Mouse (Mus musculus) hindbrain, embryonic 10.5 days (tissue): ENCODE measurements around the gene Myoz1. TPM values are rescaled to one million over a fixed set of nuclear protein-coding genes. Genes with fewer than 3 reads are reported as not detected.
A peak's percentile ranks its signal among the peaks of the same experiment; 100 is the strongest.
"Not testable (repeated sequence)": the region's sequence is repeated elsewhere in the genome, so short reads cannot be mapped to it uniquely, and the experiment has no call there.

ENCODE experiments used
- DNase-seq: peaks from one replicate; pipeline ENCODE4 v3.0.0-alpha.2; 2017; ENCODE audit warnings: low spot score
- H3K27ac ChIP-seq: fragments of 300-500 bp; sonication (generic); 2 replicates; pipeline ENCODE4 v1.5.1; 2016; ENCODE audit warnings: mild to moderate bottlenecking, moderate library complexity
- H3K27me3 ChIP-seq: fragments of 300-500 bp; sonication (generic); 2 replicates; pipeline ENCODE4 v1.6.1; 2016; ENCODE audit warnings: mild to moderate bottlenecking; ENCODE audit not compliant: poor library complexity, insufficient read depth, severe bottlenecking
- H3K36me3 ChIP-seq: fragments of 300-500 bp; sonication (generic); 2 replicates; pipeline ENCODE4 v1.6.1; 2016; ENCODE audit warnings: mild to moderate bottlenecking, moderate library complexity
- H3K4me1 ChIP-seq: fragments of 300-500 bp; sonication (generic); replicated peaks from 2 replicates; pipeline ENCODE4 v1.6.1; 2016; ENCODE audit warnings: mild to moderate bottlenecking
- H3K4me3 ChIP-seq: fragments of 300-500 bp; sonication (generic); 2 replicates; pipeline ENCODE4 v1.5.1; 2016; ENCODE audit warnings: mild to moderate bottlenecking, moderate library complexity
- H3K9me3 ChIP-seq: fragments of 300-500 bp; sonication (generic); 2 replicates; pipeline ENCODE4 v1.6.1; 2016; ENCODE audit warnings: mild to moderate bottlenecking, moderate library complexity
- WGBS: fragments of 180-500 bp; shearing (Covaris S2); methylation state at CpG from one replicate; pipeline ENCODE4 v1.1.7; 2016; 5-methylcytosine and 5-hydroxymethylcytosine counted together
- polyA plus RNA-seq: library from polyadenylated mRNA; unstranded; fragments of >200 nt; fragmentation: Nextera tagmentation; extraction: Ambion mirVana; gene quantifications from 2 replicates; pipeline ENCODE4 v1.2.1, GENCODE M21; 2016

The Myoz1 gene
- polyA plus RNA-seq, 1 experiment from 2014 or later = 0.51 TPM

- H3K4me3 ChIP-seq = no peak overlapping the region
- no peaks in the 10 kb centered on the region for H3K36me3 ChIP-seq
- no peaks in the 10 kb centered on the region for H3K27me3 ChIP-seq
- WGBS = 31% methylated on average over 3 of the region's 3 CpGs
- DNase-seq = no peak
- no peaks in the 10 kb centered on the region for H3K9me3 ChIP-seq
- no peak overlapping the region for H3K27ac ChIP-seq
- H3K4me1 ChIP-seq = peaks cover 9% of the 10 kb centered on the region
Measured at GRCm38 (mm10) chr14:20645547-20645946, 10.8 kb downstream of the Myoz1 start.

- Histone ChIP-seq H3K4me3 (peak overlapping the region; percentile 93), H3K27ac (peak overlapping the region; percentile 97), H3K27me3 (no peaks in the 10 kb centered on the region), H3K36me3 (no peaks in the 10 kb centered on the region), H3K4me1 (peaks cover 18% of the 10 kb centered on the region), H3K9me3 (no peaks in the 10 kb centered on the region)
- WGBS = 19% methylated on average over 10 of the region's 10 CpGs
- peak; percentile 28 for DNase-seq
Measured at GRCm38 (mm10) chr14:20641438-20641875, 14.9 kb downstream of the Myoz1 start.

- under 1% methylated on average over 73 of the region's 73 CpGs for WGBS
- peak; percentile 97 for DNase-seq
- peaks cover 18% of the 10 kb centered on the region for H3K4me1 ChIP-seq
- no peaks in the 10 kb centered on the region for H3K36me3 ChIP-seq
- H3K27me3 ChIP-seq = no peaks in the 10 kb centered on the region
- H3K27ac ChIP-seq = peak within 1 kb of the TSS; percentile 97
- H3K9me3 ChIP-seq = no peaks in the 10 kb centered on the region
- H3K4me3 ChIP-seq = peak within 1 kb of the TSS; percentile 93
Measured at GRCm38 (mm10) chr14:20640644-20641437, 15.5 kb downstream of the Myoz1 start, which contains the start of gene Usp54. Gene Usp54 (minus strand): TSS chr14:20641063.

- 2% methylated on average over 16 of the region's 16 CpGs for WGBS
- Histone ChIP-seq H3K27ac (peak overlapping the region; percentile 97), H3K9me3 (no peaks in the 10 kb centered on the region), H3K4me1 (peaks cover 18% of the 10 kb centered on the region), H3K36me3 (0 out of 2 replicates have a peak, but pooled peaks cover 4% of the 10 kb centered on the region), H3K4me3 (peak overlapping the region; percentile 93), H3K27me3 (no peaks in the 10 kb centered on the region)
- peak; percentile 32 for DNase-seq
Measured at GRCm38 (mm10) chr14:20639918-20640619, 16.3 kb downstream of the Myoz1 start.

GRCm38 (mm10) chr14:20638702-20639101 is 17.6 kb downstream of the Myoz1 start:
- Histone ChIP-seq H3K4me1 (peaks cover 18% of the 10 kb centered on the region), H3K36me3 (0 out of 2 replicates have a peak, but pooled peaks cover 4% of the 10 kb centered on the region), H3K27ac (no peak overlapping the region), H3K27me3 (no peaks in the 10 kb centered on the region), H3K9me3 (no peaks in the 10 kb centered on the region), H3K4me3 (no peak overlapping the region)
- WGBS = 92% methylated on average over 6 of the region's 6 CpGs
- DNase-seq = no peak

GRCm38 (mm10) chr14:20637818-20638574 is 18.3 kb downstream of the Myoz1 start:
- DNase-seq = no peak
- Histone ChIP-seq H3K4me3 (no peak overlapping the region), H3K27ac (no peak overlapping the region), H3K36me3 (0 out of 2 replicates have a peak, but pooled peaks cover 4% of the 10 kb centered on the region), H3K4me1 (peaks cover 18% of the 10 kb centered on the region), H3K9me3 (no peaks in the 10 kb centered on the region), H3K27me3 (no peaks in the 10 kb centered on the region)
- WGBS = 90% methylated on average over 2 of the region's 2 CpGs

GRCm38 (mm10) chr14:20636968-20637367 is 19.4 kb downstream of the Myoz1 start:
- H3K27me3 ChIP-seq = not testable (repeated sequence)
- 96% methylated on average over 3 of the region's 3 CpGs for WGBS

GRCm38 (mm10) chr14:20635546-20635945 is 20.8 kb downstream of the Myoz1 start:
- WGBS = 96% methylated on average over 2 of the region's 2 CpGs
- no peak overlapping the region for H3K27ac ChIP-seq
- 0 out of 2 replicates have a peak, but pooled peaks cover 4% of the 10 kb centered on the region for H3K36me3 ChIP-seq
- no peak for DNase-seq
- H3K27me3 ChIP-seq = no peaks in the 10 kb centered on the region
- H3K4me3 ChIP-seq = no peak overlapping the region
- H3K9me3 ChIP-seq = no peaks in the 10 kb centered on the region
- peaks cover 9% of the 10 kb centered on the region for H3K4me1 ChIP-seq

More at GRCm38 (mm10) chr14:20636968-20637367, 19.4 kb downstream of the Myoz1 start:
- H3K4me3 ChIP-seq, H3K9me3 ChIP-seq, DNase-seq, H3K27ac ChIP-seq, H3K36me3 ChIP-seq: not testable (repeated sequence)
- peaks cover 15% of the 10 kb centered on the region for H3K4me1 ChIP-seq

GRCm38 (mm10) chr14:20631253-20631652 is 25.1 kb downstream of the Myoz1 start:
- H3K4me1 ChIP-seq = no peaks in the 10 kb centered on the region; the same call in 1 of the 2 replicates
- peaks cover 8% of the 10 kb centered on the region; the same call in 1 of the 2 replicates for H3K36me3 ChIP-seq
- DNase-seq = no peak
- H3K9me3 ChIP-seq = no peaks in the 10 kb centered on the region
- H3K27ac ChIP-seq = no peak overlapping the region
- 75% methylated on average over 4 of the region's 4 CpGs for WGBS
- no peaks in the 10 kb centered on the region for H3K27me3 ChIP-seq
- no peak overlapping the region for H3K4me3 ChIP-seq

- Histone ChIP-seq H3K36me3 (peaks cover 7% of the 10 kb centered on the region; the same call in 1 of the 2 replicates), H3K9me3 (no peaks in the 10 kb centered on the region), H3K4me1 (no peaks in the 10 kb centered on the region; the same call in 1 of the 2 replicates), H3K4me3 (no peak overlapping the region), H3K27me3 (no peaks in the 10 kb centered on the region), H3K27ac (no peak overlapping the region)
- DNase-seq = no peak
- 83% methylated on average over 3 of the region's 3 CpGs for WGBS
Measured at GRCm38 (mm10) chr14:20626971-20627370, 29.4 kb downstream of the Myoz1 start.

GRCm38 (mm10) chr14:20626447-20626846 is 29.9 kb downstream of the Myoz1 start:
- Histone ChIP-seq H3K4me1 (no peaks in the 10 kb centered on the region; the same call in 1 of the 2 replicates), H3K4me3 (no peak overlapping the region), H3K9me3 (no peaks in the 10 kb centered on the region), H3K36me3 (peaks cover 7% of the 10 kb centered on the region; the same call in 1 of the 2 replicates), H3K27ac (no peak overlapping the region), H3K27me3 (no peaks in the 10 kb centered on the region)
- DNase-seq = no peak
- WGBS = 83% methylated on average over 2 of the region's 2 CpGs

GRCm38 (mm10) chr14:20622907-20623306 is 33.4 kb downstream of the Myoz1 start:
- H3K27ac ChIP-seq = no peak overlapping the region
- no peaks in the 10 kb centered on the region for H3K27me3 ChIP-seq
- H3K36me3 ChIP-seq = peaks cover 20% of the 10 kb centered on the region
- no peaks in the 10 kb centered on the region for H3K9me3 ChIP-seq
- no peak overlapping the region for H3K4me3 ChIP-seq
- peaks cover 3% of the 10 kb centered on the region; the same call in 1 of the 2 replicates for H3K4me1 ChIP-seq
- DNase-seq = no peak
- 92% methylated on average over 3 of the region's 3 CpGs for WGBS
